Mouse (Mus musculus) E14TG2a.4 (cell line): ENCODE results near the gene Fabp3.

Experiments used
- CTCF ChIP-seq: conservative IDR thresholded peaks from 2 replicates; pipeline ENCODE4 v1.5.1; 2014; ENCODE audit warnings: low read length
- NANOG ChIP-seq: IDR thresholded peaks from 2 replicates; pipeline ENCODE4 v1.6.1; 2014; ENCODE audit warnings: borderline replicate concordance, low read length, mixed read lengths
- POU5F1 ChIP-seq: IDR thresholded peaks from 2 replicates; pipeline ENCODE4 v1.6.1; 2014; ENCODE audit warnings: low read length, borderline replicate concordance

DNA sequence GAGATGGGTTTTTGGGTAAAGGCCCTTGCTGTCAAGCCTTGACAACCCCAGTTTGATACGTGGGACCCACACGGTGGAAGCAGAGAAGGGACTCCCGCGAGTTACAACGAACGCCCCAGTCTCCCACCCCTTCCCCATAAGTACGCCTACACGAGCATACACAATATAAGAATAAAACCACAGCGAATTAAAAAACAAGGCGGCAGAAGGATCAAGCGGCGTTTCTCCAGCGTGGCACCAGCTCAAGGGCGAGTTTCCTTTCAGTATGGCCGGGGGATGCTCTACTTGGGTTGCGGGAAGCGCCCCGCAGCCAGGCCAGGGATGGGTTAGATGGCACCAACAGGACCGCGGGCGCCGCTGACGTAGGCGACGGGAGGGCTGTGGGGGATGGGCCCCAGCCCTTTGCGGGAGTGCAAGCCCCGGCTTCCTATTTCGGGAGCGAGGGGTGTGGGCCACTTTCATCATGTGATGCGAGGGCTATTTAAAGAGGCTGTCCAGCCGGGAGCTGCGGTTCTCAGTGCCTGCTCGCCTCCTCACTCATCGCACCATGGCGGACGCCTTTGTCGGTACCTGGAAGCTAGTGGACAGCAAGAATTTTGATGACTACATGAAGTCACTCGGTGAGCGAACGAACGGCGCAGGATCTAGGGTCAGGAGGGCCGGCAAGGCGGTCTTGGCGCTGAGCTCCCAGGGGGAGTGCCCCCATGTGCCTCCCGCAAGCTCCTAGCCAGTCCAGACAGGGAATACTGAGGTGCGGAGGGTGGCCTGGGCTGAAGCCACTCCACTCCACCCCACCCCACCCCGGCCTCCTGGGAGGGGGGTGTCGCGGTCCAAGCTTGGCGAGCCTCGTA, at the start of gene Fabp3, which contains the start of gene Gm10570:
- no peak for TF ChIP-seq CTCF
- no peak for TF ChIP-seq POU5F1
- no peak for TF ChIP-seq NANOG
